Comparison of ENCODE assay signal across 7 mouse cellular contexts in the genomic region with DNA sequence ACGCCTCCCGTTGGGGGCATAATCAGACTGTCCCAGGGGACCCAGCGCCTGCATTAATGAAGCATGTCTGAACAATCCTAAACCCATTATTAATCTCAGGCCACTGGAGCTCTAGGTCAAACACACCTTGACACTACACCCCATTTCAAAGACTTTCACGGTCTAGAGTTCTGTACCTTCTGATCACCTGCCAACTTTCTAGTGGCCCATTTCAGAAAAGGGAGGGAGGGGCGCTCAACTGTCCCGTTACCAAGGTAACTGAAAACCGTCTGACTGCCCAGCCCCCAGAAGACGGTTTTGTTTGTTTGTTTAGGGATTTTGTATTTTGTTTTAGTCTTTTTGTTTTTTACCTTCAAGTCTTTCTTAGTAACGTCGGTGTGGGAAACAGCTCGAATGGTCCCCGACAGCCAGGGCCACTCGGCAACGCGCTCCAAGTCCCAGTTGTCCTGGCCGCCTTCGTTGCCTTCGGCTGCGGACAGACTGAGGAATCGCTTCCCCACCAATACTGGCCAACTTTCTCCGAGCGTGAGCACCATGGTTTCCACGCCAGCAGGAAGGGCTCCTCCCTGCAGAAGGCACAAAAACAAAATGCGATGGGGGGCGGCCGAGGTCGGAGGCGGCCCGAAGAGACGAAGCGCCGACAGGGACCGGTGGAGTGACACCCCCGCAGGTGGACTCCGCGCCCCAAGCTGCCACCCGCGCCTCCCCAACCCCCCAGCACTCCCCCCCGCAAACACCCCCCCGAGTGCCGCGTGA. TPM values are rescaled to one million over a fixed set of nuclear protein-coding genes. Genes with fewer than 3 reads are reported as not detected.
DNase-seq lines count a peak whose midpoint lies in the region; ATAC-seq and TF ChIP-seq lines count a peak whose summit lies in the region.

No protein-coding gene starts in this region.

- peak overlapping the region; percentile 73 for H3K4me2 ChIP-seq in intestine, postnatal 0 days (replicated peaks; ENCODE audit: low read depth)
- peak overlapping the region; percentile 80 for H3K4me2 ChIP-seq in limb, embryonic 12.5 days
- H3K4me2 ChIP-seq in midbrain, embryonic 16.5 days (ENCODE audit: low read length) = peak overlapping the region; percentile 73

- 2% methylated on average over 42 of the region's 42 CpGs for WGBS in intestine, postnatal 0 days
- WGBS in limb, embryonic 12.5 days = 5% methylated on average over 35 of the region's 42 CpGs
- WGBS in midbrain, embryonic 16.5 days = 1% methylated on average over 42 of the region's 42 CpGs

- no peak for TF ChIP-seq CTCF in intestine, postnatal 0 days (IDR thresholded peaks at IDR 0.05; ENCODE audit: low read depth)

- H3K27ac ChIP-seq in intestine, postnatal 0 days (ENCODE audit: low read depth, low read length) = peak overlapping the region; percentile 98
- peak overlapping the region; percentile 99 for H3K27ac ChIP-seq in limb, embryonic 12.5 days
- H3K27ac ChIP-seq in midbrain, embryonic 16.5 days (ENCODE audit: low read length) = peak overlapping the region; percentile 100

- H3K36me3 ChIP-seq in intestine, postnatal 0 days (ENCODE audit: control insufficient read depth, insufficient read depth) = peaks cover 10% of the 10 kb centered on the region; the same call in 1 of the 2 replicates
- H3K36me3 ChIP-seq in limb, embryonic 12.5 days = peaks cover 30% of the 10 kb centered on the region
- no peaks in the 10 kb centered on the region for H3K36me3 ChIP-seq in midbrain, embryonic 16.5 days (ENCODE audit: control insufficient read depth, insufficient read depth, low read length)

- H3K27me3 ChIP-seq in intestine, postnatal 0 days (replicated peaks; ENCODE audit: control insufficient read depth, insufficient read depth, low read length) = no peaks in the 10 kb centered on the region
- H3K27me3 ChIP-seq in limb, embryonic 12.5 days = 0 out of 2 replicates have a peak, but pooled peaks cover 1% of the 10 kb centered on the region
- H3K27me3 ChIP-seq in midbrain, embryonic 16.5 days (ENCODE audit: control insufficient read depth, insufficient read depth, low read depth, low read length) = peaks cover 4% of the 10 kb centered on the region; the same call in 1 of the 2 replicates

- H3K4me1 ChIP-seq in intestine, postnatal 0 days (replicated peaks; ENCODE audit: control insufficient read depth, insufficient read depth, low read length) = peaks cover 15% of the 10 kb centered on the region; the same call in 1 of the 2 replicates
- H3K4me1 ChIP-seq in limb, embryonic 12.5 days (replicated peaks) = peaks cover 25% of the 10 kb centered on the region
- H3K4me1 ChIP-seq in midbrain, embryonic 16.5 days (ENCODE audit: control insufficient read depth, insufficient read depth, low read length) = peaks cover 24% of the 10 kb centered on the region

- peak; percentile 68 for DNase-seq in adrenal gland, postnatal 10 days
- DNase-seq in embryo, embryonic 9.5 days (ENCODE audit: extremely low spot score) = peak; percentile 39
- peak; percentile 44 to 57 for DNase-seq in gastrocnemius, postnatal 36 days
- peak; percentile 53 to 79 for DNase-seq in spleen, postnatal 4 days (ENCODE audit: low spot score in 2 of 2)

- intact Hi-C loops in gastrocnemius, postnatal 36 days (cut with DNase I) = loop anchor here (5.0 kb wide), 1 partner anchor 170 kb away; no protein-coding TSS in a partner anchor

- no peak for ATAC-seq in intestine, postnatal 0 days
- no peak for ATAC-seq in limb, embryonic 12.5 days (ENCODE audit: insufficient number of reproducible peaks, insufficient read depth, low FRiP score, low TSS enrichment, low read depth)
- ATAC-seq in midbrain, embryonic 16.5 days = peak; percentile 4; the same call in 1 of the 2 replicates

- H3K9me3 ChIP-seq in intestine, postnatal 0 days (ENCODE audit: control insufficient read depth) = no peaks in the 10 kb centered on the region
- H3K9me3 ChIP-seq in limb, embryonic 12.5 days = no peaks in the 10 kb centered on the region
- no peaks in the 10 kb centered on the region for H3K9me3 ChIP-seq in midbrain, embryonic 16.5 days (replicated peaks; ENCODE audit: control insufficient read depth, low read length, poor library complexity, severe bottlenecking)

- H3K4me3 ChIP-seq in intestine, postnatal 0 days (ENCODE audit: low read depth, low read length) = peak overlapping the region; percentile 80
- peak overlapping the region; percentile 82 for H3K4me3 ChIP-seq in limb, embryonic 12.5 days (replicated peaks)
- H3K4me3 ChIP-seq in midbrain, embryonic 16.5 days (ENCODE audit: low read depth, low read length) = peak overlapping the region; percentile 92

- peak overlapping the region; percentile 94 for H3K9ac ChIP-seq in intestine, postnatal 0 days (ENCODE audit: low read depth, low read length)
- H3K9ac ChIP-seq in limb, embryonic 12.5 days (replicated peaks) = peak overlapping the region; percentile 78
- H3K9ac ChIP-seq in midbrain, embryonic 16.5 days (ENCODE audit: low read depth, low read length) = peak overlapping the region; percentile 76

RNA-seq across cellular contexts. Expression of gene Kdm3a, which starts 0.9 kb away (rescaled TPM):
- 10 to 100 TPM; 38.3 to 42.9 TPM for total RNA-seq in adrenal gland, postnatal 10 days (2021)
- total RNA-seq in gastrocnemius, postnatal 36 days (2021) = 10 to 100 TPM; 11.3 to 13.7 TPM
- polyA plus RNA-seq in intestine, postnatal 0 days (2015; fragmentation: Nextera tagmentation; extraction: Ambion mirVana) = 14.8 and 17.1 TPM in 2 replicates
- polyA plus RNA-seq in limb, embryonic 12.5 days (2016; fragmentation: Nextera tagmentation; extraction: Ambion mirVana) = 75.0 and 78.0 TPM in 2 replicates
- 33.7 and 40.9 TPM in 2 replicates for polyA plus RNA-seq in midbrain, embryonic 16.5 days (2015; fragmentation: Nextera tagmentation; extraction: Ambion mirVana)
